Mouse (Mus musculus) spleen, postnatal 10 days (tissue): ENCODE measurements around the gene Add2.

ENCODE experiments used
- DNase-seq, 2 experiments: peaks; one replicate each; pipeline ENCODE4 v3.0.0; 2021 to 2022; ENCODE audit warnings: low spot score in 2 of 2

The Add2 gene

GRCm38 (mm10) chr6:86079323-86079722 lies 50.8 kb downstream of the Add2 start:
- peak in 1 of 2 experiments; percentile 22 for DNase-seq

- peak; percentile 62 to 80 for DNase-seq
Observed at GRCm38 (mm10) chr6:86085518-86085917, 57.0 kb downstream of the Add2 start.

DNA sequence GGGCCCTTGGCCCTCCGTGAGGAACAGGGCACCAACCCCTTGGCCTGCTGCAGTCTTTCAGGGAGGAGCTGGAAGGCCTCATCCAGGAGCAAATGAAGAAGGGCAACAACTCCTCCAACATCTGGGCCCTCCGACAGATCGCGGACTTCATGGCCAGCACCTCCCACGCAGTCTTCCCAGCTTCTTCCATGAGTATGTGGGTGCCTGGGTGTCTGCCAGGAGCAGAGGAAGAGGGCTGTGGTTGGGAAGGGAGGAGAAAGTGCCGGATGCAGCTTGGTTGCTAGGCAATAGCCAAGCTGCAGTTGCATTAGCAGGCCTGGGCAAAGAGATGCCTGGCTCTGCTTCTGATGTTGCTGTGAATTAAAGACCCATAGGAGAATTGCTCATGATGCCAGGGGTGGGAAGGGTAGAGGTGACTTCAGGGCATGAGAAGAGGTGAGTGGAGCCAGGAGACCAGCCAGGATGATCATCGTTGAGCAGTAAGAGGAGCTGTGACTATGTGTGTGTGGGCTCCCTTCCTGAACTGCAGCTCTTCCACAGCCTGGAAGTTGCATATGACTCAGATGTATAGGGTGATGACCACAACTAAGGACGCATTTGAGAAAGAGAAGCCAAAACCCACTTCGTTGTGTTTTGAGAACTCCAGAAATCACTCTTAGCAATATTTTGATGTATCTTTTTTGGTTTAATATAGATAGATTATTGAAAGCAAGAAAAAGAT lies 58.5 kb downstream of the Add2 start:
- DNase-seq = no peak

DNA sequence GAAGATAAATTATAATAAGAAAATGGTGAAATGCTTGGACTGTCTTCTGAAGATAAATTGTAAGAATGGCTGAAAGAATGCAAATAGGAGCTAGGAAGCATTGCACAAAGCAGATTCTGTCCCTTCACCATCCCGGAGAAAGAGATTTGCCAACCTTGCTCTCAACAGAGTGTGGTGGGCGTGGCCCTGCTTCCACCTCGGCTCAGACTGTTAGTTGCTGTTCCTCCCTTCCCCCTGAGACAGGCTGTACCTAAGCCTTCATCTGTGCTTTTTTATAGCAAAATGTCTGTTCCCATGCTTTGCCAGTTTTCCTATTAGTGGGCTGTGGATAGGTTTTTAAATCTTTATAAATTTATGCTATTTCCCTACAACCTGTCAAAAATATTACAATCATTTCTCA lies 59.3 kb downstream of the Add2 start:
- no peak for DNase-seq

DNA sequence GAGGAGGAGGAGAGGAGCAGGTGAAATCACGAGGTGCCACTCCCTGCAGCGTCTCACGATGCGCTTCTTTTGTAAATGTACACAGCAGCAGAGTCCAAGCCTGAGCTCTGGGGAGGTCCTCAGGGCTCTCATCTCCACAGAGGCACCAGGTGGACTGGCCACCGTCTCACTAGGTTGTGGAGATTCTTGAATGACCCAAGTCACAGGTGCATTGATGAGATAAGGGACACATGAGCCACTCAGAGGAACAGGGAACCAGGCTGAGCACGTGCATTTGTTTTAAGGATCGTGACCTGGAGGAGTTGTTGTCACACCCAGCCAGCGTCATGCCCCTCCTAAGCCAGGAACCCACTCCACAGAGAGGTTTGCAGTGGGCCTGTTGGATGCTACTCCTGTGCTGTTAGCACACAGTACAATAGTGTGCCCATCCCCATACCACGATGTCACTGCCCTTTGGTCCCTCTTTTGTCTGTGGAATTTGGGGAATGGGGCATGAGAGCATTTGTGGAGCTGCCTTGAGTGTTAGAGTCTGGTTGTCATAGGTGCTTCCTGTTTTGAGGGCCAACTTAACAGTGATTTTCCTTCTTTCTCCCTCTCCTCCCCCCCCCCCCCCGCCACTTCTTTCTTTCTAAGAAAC lies 65.8 kb downstream of the Add2 start:
- DNase-seq = no peak

GRCm38 (mm10) chr6:86095518-86095917 lies 67.0 kb downstream of the Add2 start:
- no peak for DNase-seq

GRCm38 (mm10) chr6:86096733-86097132 lies 68.3 kb downstream of the Add2 start:
- DNase-seq = no peak

DNA sequence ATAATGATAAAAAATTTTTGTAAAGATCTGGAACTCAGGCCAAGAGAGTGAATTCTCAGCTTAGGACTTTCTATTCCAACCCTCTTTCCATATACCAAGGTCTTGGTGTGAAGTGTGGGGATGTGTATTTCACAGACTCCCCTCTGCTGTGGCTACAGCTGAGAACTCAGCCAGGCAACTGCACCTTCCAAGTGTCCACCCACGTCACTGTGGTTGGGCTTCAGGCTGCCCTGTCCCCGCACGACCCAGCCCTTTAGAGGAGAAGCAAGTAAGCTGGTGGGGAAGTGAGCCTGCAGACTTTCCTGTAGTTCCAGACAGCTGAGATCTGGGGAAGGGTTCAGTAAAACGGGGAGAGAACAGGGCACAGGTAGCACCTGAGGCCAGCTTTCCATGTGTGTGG lies 68.7 kb downstream of the Add2 start:
- DNase-seq = no peak

DNA sequence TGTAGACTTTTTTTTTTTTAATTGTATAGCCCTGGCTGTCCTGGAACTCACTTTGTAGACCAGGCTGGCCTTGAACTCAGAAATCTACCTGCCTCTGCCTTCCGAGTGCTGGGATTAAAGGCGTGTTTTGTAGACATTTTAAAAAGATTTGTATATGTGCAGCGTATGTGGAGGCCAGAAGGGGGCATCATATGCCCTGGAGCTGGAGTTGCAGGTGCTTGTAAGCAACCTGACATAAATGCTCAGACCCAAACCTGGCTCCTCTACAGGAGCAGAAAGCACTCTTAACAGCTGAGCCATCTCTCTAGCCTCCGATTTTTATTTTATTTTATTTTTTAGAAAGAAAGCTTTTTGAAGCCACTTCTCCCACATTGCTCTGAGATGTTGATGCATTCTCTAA lies 70.5 kb downstream of the Add2 start:
- no peak for DNase-seq

GRCm38 (mm10) chr6:86101451-86101850 lies 73.0 kb downstream of the Add2 start:
- DNase-seq = no peak

- no peak for DNase-seq
Observed at GRCm38 (mm10) chr6:86102874-86103273, 74.4 kb downstream of the Add2 start.

- no peak for DNase-seq
Observed at GRCm38 (mm10) chr6:86103614-86104013, 75.1 kb downstream of the Add2 start.

GRCm38 (mm10) chr6:86104719-86105118 lies 76.2 kb downstream of the Add2 start:
- DNase-seq = no peak

GRCm38 (mm10) chr6:86106045-86106444 lies 77.6 kb downstream of the Add2 start:
- DNase-seq = no peak

GRCm38 (mm10) chr6:86107101-86107500 lies 78.6 kb downstream of the Add2 start:
- no peak for DNase-seq

GRCm38 (mm10) chr6:86115843-86116242 lies 87.4 kb downstream of the Add2 start:
- DNase-seq = no peak

DNA sequence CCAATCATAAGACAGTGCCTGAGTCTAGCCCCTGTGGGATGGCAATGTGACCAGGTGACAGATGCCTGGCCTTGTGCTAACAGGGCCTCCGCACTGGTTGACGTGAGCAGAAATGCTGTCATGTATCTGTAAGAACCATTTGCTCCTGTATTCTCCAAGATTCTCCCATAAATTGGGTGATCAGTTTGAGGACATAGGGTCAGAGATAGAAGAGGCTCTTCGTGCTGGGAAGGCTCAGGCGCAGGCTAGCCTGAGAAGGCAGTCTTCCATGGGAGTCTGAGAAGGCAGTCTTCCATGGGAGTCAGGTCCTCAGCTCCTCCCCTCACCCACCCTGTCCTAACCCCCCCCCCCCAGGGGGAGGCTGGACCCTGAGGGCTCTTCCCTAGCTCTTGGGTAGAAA lies 94.6 kb downstream of the Add2 start:
- no peak for DNase-seq

DNA sequence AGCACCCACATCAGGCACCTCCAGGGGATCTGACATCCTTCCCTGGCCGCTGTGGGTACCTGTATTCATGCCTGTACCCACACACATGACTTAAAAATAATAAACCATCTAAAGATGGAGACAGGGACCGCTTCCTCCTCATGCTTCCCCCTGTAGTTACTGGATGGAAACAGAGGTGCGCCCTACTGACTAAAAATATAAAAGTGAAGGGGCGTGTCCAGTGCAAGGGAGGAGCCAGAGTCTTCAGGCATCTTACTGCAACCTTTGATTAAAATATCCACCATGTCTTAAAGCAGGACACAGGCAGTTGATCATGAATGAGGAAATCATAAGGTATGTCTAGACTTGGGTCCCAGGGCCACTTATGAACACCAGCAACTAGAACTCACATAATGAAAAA lies 97.3 kb downstream of the Add2 start:
- DNase-seq = no peak

- peak in 1 of 2 experiments; percentile 57 for DNase-seq
Observed at GRCm38 (mm10) chr6:86126953-86127581, 98.6 kb downstream of the Add2 start.

- DNase-seq = peak in 1 of 2 experiments; percentile 63
Observed at GRCm38 (mm10) chr6:86128504-86128903, 100.0 kb downstream of the Add2 start.

GRCm38 (mm10) chr6:86129872-86130498 lies 101.5 kb downstream of the Add2 start:
- peak; percentile 26 to 59 for DNase-seq

- no peak for DNase-seq
Observed at GRCm38 (mm10) chr6:86133882-86134281, 105.4 kb downstream of the Add2 start.

DNA sequence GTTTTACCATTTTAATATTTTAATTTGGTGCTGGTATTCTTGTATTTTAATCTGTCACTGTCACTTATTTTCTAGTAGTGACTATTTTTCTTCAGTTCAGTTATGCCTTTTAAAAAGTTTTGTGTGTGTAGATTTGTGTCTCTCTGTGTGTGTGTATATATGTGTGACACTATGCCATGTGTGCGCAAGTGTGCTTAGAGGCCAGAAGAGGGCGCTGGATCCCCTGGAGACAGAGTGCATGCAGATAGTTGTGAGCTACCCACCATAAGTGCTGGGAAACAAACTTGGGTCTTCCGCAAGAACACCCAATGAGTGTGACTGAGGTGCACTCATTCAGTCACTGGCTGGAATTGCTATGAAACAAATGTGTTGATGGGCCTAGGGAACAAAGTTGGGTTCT lies 107.7 kb downstream of the Add2 start:
- no peak for DNase-seq
